Mouse (Mus musculus) natural killer cell, adult 2 months (primary cell): ENCODE measurements around the gene Dapk2.

Experiments used
- DNase-seq, 2 experiments: peaks; one replicate each; pipeline ENCODE4 v3.0.0; 2022; ENCODE audit warnings: low spot score in 2 of 2

Gene Dapk2

GRCm38 (mm10) chr9:66184572-66184971, 26.5 kb downstream of the Dapk2 start:
- DNase-seq: no peak

GRCm38 (mm10) chr9:66186426-66186825, 28.4 kb downstream of the Dapk2 start:
- no peak for DNase-seq

- DNase-seq: no peak
Observed at GRCm38 (mm10) chr9:66189026-66189425, 31.0 kb downstream of the Dapk2 start.

- DNase-seq: no peak
Observed at GRCm38 (mm10) chr9:66194003-66194402, 36.0 kb downstream of the Dapk2 start.

- DNase-seq: no peak
Observed at GRCm38 (mm10) chr9:66196561-66196960, 38.5 kb downstream of the Dapk2 start.

GRCm38 (mm10) chr9:66198533-66198932, 40.5 kb downstream of the Dapk2 start:
- no peak for DNase-seq

- DNase-seq: no peak
Observed at GRCm38 (mm10) chr9:66199657-66200410, 41.8 kb downstream of the Dapk2 start.

- no peak for DNase-seq
Observed at GRCm38 (mm10) chr9:66200411-66200789, 42.4 kb downstream of the Dapk2 start.

GRCm38 (mm10) chr9:66201665-66202064, 43.6 kb downstream of the Dapk2 start:
- no peak for DNase-seq

- peak in 1 of 2 experiments; percentile 7 for DNase-seq
Observed at GRCm38 (mm10) chr9:66202463-66202862, 44.4 kb downstream of the Dapk2 start.

GRCm38 (mm10) chr9:66205702-66206101, 47.7 kb downstream of the Dapk2 start:
- DNase-seq: no peak

GRCm38 (mm10) chr9:66206825-66207224, 48.8 kb downstream of the Dapk2 start:
- DNase-seq: no peak

- DNase-seq: no peak
Observed at GRCm38 (mm10) chr9:66211420-66211819, 53.4 kb downstream of the Dapk2 start.

GRCm38 (mm10) chr9:66212088-66212487, 54.1 kb downstream of the Dapk2 start:
- DNase-seq: peak in 1 of 2 experiments; percentile 31

GRCm38 (mm10) chr9:66212802-66213201, 54.8 kb downstream of the Dapk2 start:
- no peak for DNase-seq

- DNase-seq: no peak
Observed at GRCm38 (mm10) chr9:66213386-66214032, 55.5 kb downstream of the Dapk2 start.

- DNase-seq: no peak
Observed at GRCm38 (mm10) chr9:66215551-66215950, 57.5 kb downstream of the Dapk2 start.

GRCm38 (mm10) chr9:66217970-66218369, 59.9 kb downstream of the Dapk2 start:
- DNase-seq: no peak

GRCm38 (mm10) chr9:66218917-66219725, 61.1 kb downstream of the Dapk2 start:
- DNase-seq: no peak

GRCm38 (mm10) chr9:66223872-66224271, 65.8 kb downstream of the Dapk2 start:
- DNase-seq: no peak

GRCm38 (mm10) chr9:66225737-66226485, 67.9 kb downstream of the Dapk2 start:
- peak in 1 of 2 experiments; percentile 12 for DNase-seq
